Mouse (Mus musculus): ENCODE data around the gene Mettl21a.
"Not testable (repeated sequence)": the region's sequence is repeated elsewhere in the genome, so short reads cannot be mapped to it uniquely, and the experiment has no call there.

Mettl21a gene

DNA sequence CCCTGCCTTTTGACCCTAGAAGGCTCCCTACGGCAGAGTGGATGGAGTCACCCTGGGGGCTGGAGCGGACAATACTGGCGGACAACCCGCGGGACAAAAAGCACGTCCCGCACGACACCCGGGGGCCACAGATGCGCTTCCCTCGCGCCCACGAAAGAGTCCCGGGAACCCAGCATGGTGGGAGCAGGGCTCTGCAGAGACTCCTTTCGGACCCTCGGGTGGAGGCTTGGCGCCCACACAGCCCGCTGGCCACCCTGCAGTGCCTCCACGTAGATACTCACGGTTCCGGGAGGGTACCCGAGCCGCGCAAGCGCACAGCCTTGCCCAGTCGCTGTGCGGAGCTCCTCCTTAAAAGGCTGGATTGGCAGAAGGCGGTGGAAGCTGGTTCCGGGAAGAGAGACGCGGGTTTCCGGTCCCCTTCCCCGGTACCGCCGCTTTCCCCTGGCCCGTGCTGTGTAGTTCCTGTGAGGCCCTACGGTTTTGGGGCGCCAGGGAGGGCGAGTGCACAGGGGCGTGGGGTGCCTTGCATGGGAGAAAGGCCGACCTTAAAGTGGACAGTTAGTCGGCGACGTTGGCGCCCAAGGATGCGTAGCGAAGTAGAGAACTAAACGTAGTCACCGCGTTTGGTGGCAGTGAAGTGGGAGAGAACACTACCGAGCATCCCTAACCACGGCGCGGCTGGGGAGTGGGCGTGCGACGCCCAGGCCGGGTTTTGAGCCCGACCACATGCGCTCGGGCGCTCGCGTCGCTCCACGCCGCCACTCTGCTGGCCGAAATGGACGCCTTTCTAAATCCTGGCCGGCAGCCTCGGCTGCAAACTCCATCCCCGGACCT is at the start of gene Mettl21a:
TSS of gene Mettl21a (minus strand) at position 362 of the 834 bp plus-strand sequence.
- peak; percentile 95 for DNase-seq

DNA sequence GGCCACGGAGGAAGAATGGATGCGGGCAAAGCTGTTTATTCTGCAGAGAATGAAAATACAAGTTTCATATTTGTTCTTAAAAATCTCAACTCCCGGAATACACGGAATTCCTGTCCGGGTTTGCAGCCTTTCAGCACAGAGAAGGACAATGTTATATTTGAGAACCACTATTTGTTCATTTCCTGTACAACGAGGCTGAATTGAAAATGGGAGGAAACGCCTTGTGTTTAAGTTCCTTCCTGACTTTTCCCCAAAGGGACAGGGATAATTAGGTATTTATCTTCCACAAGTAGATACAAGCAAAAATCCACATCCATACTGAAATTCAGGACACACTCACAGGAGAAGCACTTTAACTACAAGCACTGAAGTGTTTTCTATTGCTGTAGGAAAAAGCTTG is 41.8 kb upstream of the Mettl21a start:
- DNase-seq: no peak

DNA sequence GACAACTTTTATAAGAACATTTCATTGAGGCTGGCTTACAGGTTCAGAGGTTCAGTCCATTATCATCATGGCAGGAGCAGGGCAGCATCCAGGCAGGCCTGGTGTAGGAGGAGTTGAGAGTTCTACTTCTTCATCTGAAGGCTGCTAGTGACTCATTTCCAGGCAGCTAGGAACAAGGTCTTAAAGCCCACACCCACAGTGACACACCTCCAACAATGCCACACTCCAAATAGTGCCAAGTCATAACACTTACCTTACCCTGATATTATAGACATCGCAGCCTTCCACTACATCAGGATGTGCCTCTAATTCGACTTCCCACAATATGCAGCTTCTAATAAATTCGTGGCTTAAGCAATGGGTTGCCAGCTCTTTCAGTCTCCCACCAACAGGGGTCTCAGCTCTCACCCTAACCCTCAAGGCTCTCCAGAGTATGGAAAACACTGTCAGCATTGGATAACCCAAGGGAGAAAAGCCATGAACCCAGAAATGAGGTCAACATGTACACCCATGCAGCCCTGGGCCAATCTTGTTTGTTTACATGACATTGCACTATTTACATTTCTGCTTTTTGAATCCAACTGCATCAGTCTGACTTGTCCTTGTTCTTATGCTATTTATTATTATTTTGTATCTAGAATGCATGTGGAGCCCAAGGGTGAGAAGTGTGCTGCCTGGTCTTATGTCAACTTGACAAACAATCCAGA is 39.5 kb upstream of the Mettl21a start:
- peak; percentile 5 for DNase-seq

DNA sequence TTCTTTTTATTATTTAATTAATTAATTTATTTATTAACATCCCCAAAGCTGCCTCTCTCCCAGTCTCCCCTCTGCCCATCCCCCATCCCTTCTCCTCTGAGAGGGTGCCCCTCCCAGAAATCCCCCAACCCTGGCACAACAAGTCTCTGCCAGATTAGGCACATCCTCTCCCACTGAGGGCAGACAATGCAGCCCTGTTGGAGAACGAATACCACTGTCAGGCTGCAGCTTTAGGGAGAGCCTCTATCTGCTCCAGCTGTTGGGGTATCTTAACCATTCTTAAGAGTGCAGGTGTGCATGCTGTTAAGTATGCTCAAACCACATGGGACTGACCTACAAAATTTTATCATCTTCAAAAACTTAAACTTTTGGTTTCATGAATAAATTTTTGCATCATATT is 38.4 kb upstream of the Mettl21a start:
- DNase-seq: peak; percentile 25

DNA sequence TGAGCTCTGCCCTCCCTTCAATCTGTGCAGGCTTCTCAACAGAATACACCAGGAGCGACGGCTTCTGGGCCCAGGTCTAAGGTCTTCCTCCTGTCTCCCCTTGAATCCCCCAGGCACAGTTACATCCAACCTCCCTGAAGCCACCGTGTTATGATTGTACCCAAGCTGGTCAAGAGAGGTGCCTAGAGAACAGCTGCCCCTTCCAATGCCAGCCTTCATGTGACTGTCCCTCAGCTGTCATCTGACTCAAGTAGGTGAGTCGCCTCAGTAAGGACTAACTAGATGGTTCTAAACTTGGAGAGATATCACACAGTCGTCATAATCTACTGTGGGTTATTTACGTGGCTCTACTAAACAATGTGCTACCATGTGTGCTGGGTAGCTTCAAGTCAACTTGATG is 36.7 kb upstream of the Mettl21a start:
- no peak for DNase-seq

DNA sequence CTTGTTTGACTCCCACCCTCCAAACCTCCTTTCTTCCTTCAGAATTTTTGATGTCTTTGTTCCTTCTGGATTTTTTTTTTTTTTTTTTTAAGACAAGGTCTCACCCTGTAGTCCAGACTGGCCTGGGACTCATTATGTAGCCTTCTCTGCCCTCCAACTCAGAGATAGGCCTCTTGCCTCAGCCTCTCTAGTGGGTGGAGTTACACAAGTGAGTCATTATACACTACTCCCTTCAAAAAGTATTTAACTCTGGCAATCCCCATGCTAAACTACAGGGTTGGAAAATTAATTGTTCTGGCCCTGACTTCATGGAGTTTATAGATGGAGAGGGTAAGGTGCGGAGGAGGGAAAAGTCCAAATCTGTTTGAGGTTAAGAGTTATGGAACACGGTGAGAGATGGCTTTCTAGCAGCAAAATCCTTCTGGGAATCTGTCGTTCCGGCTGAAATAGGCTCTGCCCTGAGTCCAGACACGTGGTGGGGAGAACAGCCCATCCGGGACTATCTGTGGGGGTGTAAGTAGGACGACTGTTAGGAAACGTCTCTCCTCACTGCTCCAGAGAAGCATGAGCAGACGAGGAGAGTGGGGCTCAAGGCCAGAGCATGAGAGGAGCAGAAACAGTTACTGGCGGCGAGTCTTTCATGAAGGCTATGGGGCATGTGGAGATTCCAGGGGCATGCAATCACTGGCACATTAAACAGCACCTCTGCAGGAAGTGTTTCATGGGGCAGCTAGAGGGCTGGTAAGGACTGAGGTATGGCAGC is 32.5 kb upstream of the Mettl21a start:
- no peak for DNase-seq

DNA sequence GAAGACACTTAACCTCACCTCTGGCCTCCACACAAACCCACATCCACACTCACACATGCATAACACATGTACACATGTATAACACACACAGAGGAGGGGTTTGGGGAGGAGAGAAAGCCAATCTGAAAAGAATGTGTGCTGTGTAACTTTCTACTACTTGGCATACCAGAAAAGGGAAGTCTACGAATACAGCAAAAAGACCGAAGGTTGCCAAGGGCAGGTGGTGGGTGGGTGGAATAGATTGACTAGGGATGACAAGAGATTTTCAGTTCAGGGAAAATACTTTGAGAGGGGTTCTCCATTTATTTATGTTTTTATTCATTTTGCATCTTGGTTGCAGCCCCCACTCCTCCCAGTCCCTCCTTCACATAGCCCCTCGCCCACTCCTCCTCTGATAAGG is 27.5 kb upstream of the Mettl21a start:
- no peak for DNase-seq

DNA sequence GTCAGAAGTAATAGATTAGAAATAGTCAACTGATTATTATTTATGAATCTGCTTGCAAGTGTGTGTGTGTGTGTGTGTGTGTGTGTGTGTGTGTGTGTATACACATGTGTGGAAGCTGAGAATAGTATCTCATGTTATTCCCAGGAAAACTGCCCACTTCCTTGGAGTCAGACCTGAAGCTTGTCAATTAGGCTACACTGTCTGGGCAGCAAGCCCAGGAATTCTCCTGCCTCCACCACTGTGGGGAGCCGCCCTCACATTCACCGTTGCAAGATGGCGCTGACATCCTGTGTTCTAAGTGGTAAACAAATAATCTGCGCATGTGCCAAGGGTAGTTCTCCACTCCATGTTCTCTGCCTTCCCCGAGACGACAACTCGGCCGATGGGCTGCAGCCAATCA is 25.5 kb upstream of the Mettl21a start:
- not testable (repeated sequence) for DNase-seq

DNA sequence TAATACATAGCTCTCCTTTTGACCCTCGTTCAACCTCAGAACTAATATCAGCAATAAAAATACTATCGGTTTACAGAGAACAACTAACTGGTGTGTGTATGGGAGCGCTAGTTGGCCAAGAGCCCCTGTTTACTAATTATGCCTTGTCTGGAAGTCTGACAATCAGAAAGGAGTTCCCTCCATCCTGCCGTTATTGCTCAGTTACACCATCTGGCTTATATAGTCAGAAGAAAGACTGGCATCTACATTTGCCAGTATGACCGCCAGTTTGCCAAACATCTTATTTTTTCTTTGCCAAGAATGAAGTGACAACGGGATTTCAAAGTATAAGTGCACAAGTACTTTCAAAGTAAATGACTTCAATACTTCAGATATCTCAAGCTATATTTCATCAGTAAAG is 24.0 kb upstream of the Mettl21a start:
- DNase-seq: no peak

DNA sequence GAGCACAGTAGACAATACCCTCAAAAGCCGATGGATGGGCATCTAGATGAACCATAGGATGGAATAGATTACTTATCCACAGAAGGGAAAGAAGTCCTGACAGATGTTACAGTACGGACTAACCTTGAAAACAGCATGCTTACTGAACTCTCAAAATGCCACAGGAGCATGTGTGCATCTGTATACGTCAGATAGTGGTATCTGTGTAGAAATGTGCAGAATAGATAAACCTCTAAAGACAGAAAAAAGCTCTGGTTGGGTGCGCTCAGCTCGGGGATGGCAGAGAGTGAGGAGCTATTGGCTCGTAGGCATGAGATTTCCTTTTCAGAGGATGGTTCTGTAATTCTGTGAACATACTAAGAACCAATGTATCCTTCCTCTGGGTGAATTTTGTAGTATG is 22.2 kb upstream of the Mettl21a start:
- no peak for DNase-seq

DNA sequence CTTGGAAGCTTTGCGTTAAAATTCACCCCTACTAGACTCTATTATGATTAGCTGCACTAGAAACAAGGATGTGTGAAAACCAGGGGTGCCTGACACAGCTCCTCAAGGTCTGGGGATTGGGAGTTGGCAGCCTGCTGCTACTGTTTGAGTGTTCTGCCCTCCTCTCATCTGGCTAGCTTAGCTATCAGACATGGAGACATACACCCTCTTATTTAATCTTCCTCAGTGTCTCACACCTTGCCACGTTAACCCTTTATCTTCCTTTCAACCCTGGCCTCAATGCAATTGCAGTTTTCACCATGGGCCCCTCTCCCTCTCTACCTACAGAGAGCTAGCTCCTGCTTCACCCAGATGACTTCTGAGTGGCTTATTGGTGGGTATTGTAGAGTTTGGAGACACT is 18.6 kb upstream of the Mettl21a start:
- no peak for DNase-seq

DNA sequence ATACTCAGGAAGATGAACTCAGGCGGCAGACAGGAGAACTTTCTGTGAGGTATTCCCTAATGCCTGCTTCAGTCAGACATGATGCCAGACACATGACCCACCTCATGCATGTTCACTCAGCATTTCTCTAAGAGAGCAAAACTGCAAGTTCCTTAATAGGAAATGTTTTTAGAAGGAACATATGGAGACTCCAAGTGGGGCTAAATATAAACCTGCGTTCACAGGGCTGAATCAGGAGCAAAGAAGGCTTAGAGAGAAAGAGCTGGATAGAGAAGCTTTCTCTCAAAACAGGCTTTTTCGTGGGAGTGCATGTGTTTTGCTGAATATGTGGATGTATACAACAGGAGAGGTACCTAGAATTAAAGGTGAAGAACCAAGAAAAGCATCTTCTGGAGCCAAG is 16.2 kb upstream of the Mettl21a start:
- no peak for DNase-seq

DNA sequence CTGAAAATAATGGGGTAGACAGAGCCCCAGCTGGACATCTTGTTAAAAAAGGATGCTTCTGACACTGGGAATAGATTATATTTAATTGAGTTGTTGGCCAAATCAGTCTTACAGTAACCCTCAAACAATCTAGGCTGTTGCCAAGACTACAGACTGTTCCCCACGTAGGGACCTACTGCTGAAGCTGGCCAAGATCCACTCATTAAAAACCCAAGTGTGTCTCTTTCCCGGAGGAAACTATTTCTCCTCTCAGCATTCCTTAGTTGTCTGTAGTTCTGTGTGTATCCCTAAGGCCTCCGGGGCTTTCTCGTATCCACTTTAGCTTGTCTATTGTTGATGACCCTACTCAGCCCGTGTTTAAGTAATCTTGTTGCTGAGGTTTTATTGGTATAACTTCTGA is 14.5 kb upstream of the Mettl21a start:
- no peak for DNase-seq

DNA sequence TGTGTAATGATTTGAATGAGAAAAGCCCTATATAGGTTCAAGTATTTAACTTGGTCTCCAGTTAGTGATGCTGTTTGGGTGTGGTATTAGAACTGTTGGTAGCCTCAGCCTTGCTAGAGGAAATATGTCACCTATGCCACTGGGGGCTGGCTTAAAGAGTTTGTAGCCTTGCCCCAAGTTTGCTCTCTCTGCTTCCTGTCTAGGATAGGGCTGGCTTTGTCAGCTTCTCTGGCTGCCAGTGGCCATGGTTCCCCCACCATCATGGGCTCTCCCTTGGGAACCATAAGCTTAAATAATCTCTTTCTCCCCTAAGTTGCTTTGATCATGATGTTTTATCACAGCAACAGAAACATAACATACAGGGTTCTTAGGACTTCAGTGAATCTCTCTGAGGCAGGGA is 8.2 kb upstream of the Mettl21a start:
- no peak for DNase-seq

DNA sequence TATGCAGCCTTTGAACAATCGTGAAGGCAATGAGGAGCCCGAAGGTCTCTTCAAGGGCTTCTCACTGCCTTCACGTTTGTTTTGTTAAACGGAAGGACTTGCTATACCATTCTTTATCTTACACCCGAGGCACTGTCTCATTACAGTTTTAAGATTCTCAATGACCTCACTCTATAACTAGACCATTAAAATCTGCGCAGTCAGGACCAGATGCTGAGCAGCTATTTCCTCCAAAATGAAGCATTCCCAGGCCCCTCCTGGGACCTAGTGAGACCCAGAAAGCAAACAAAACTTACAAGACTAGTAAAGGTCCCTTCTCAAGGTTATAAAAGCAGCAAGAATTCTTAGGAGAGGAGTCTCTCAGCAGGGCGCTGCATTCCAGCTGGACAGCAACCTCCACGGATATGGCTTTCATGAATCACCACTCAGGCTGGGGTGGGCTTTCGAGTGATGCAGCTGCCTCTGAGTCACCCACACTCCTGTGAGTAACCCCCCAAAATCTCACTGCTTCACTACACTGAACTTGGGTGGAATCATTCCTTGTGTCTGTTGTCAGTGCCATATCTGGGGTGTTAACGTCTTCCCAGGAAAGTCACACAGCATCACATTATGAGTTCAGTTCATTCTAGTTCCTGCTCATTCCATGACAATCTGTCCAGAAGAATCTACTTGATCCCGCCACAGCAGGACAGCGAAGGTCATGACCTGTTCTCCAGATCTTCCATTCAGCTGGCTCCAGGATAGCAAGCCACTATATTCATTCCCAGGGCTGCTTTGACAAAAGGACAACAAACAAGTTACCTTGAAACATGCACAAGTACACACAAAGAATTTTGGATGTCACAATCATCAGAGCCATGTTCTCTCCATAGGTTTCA is 6.8 kb upstream of the Mettl21a start:
- no peak for DNase-seq

DNA sequence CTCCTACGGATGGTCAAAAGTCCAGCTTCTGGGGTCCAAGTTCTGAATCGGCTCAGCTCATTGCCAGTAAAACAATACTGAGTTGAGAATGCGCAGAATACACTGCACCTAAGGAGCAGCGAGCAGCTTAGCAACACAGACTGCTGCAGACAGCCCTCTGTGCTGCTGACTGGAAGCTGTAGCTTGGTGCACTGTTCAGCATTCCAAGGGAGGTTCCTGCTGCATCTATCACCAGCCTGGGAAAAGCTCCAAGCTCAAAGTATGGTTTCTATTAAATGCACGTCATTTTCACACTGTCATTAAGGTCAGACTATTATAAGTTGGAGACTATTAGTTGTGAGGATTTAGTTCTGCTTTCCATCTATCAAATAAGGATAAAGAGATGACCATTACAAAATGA is 4.1 kb upstream of the Mettl21a start:
- DNase-seq: no peak

DNA sequence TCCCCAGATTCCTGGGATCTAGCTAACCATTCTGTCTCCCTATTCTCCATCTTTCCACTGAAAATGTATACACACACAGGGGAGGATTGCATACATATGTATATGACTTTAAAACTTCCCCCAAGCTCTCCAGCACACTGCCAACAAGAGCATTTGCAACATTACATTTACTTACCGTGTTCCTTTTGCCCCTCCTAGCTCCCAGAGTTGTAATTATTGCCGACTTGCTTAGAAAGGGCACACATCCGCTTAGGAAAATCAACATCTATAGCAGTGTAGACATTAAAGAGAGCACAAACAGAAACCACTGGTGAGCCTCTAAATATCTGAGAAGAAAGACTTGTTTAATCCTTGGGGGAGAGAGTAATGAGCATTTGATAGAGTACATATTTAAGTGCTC is 1.2 kb upstream of the Mettl21a start:
- no peak for DNase-seq

DNA sequence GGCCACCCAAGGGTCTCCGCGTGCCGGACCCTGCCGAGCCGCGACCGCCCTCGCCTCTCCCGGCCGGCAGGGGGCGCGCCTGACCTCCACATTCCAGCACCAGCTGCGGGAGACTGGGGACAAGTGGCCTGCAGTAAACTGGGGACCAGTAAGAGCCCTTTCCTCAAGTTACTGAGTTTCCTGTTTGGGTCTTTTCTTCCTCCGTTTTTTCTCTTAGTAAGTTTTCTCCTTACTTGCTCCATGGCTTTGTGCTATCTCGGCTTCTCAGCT is 608 bp upstream of the Mettl21a start:
- DNase-seq: peak; percentile 92

DNA sequence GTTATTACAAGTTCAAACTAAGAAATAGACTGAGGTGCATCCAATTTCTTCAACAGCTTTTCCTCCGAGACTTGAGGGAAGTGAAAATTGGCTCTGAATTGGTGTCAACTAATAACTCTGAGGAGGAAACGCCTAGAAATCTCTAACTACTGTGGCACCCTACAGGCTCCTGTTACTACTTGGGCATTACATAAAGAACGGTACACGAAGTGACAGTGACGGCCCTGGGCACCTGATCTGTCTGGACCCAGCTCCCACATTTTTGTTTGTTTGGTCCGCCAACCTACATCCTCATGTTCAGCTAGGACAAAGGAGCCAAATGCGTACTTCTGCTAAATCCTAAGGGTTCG is 536 bp downstream of the Mettl21a start:
- no peak for DNase-seq

DNA sequence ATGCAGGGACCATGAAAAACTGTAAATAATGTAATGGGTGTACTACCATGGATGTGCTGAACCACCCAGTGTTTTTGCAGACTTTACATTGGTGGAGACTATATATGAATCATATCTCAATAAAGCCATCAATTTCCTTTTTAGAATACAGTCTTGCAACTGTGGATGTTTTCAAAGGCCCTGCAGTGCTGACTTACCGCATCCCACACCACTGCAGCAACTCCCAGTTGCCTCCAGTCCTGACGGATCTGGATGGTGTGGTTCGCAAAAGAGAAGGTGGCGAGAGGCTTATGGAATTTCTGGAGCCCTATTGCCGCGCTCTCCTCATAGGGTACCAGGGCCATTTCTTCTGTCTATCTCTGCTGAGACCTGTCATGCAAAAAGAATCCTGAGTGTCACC is 966 bp downstream of the Mettl21a start:
- no peak for DNase-seq

DNA sequence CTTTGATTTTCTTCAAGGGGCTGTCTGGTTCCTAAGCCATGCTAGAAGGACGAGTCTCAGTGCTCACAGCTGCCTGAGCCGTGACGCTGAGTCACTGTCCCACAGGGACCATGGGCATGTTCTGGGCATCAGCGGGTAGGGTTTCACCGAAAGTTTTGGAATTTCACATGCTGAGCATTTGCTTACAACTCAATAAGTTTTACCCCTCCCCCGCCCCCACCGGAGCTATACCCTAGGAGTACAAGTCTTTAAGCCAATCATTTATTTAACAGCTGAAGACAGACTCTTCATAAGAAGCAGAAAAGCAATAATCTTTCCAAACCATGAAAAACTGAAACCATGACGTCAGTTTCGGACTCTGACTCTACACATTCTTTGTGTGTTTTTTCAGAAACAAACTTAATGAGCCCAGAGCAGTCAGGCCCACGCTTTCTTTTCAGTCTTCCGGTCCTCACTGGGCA is 1.5 kb downstream of the Mettl21a start:
- no peak for DNase-seq

DNA sequence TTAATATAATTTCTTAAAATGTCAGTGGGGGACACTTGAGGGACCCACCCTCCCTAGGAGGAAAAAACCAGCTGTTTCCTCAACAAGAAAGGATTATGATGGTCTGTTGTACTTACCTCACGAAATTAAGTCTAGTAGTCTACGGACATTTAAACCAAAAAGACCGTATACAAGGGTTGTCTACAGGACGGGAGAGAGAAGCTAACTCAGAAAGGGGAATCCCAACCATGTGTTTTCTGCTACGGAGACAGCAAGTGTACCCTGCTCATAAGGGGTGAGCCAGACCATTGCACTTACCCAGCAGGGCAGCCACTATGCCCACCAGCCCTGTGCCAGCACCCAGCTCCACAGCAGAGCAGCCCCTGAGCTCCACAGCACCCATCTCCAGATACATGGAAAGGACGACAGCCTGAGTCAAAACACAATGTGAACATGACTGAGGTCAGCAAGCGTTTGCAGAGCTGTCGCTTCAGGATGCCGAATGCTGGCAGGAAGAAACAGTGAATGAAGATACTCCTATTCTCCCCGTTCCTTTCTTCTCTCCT is 2.2 kb downstream of the Mettl21a start:
- DNase-seq: no peak

DNA sequence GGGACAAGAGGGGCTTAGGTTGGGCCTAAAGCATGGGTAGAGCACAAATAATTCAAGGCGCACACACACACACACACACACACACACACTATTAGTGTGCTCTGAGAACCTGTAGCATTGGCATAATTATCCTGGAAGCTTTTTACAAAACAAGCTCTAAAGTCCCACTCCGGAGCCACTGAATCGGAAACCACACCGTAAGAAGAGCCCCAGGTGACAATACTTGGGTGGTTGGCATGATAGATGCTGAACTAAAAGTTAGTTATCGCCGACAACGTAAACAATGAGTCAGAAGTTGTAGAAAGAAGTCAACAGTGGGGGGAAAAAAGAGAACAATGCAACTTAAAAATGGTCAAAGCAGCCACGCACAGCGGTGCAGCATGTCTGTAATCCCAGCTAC is 2.7 kb downstream of the Mettl21a start:
- no peak for DNase-seq

Measured in retina, postnatal 1 day (tissue).